Mouse (Mus musculus): Measurements from ENCODE around the gene Uhrf2. TPM values are rescaled to one million over a fixed set of nuclear protein-coding genes. Genes with fewer than 3 reads are reported as not detected.

Uhrf2 gene
- 10 to 100 TPM; 63.3 to 66.2 TPM for total RNA-seq (2023)

GRCm38 (mm10) chr19:30029894-30030635, at the start of gene Uhrf2:
TSS of gene Uhrf2 (plus strand) at chr19:30030513.

GRCm38 (mm10) chr19:30003621-30004020, 26.7 kb upstream of the Uhrf2 start, which contains the start of gene Trpd52l3:
TSS of gene Trpd52l3 (plus strand) at chr19:30003790.

Other genes with a start within 250 kb of the Uhrf2 start
- 10 to 100 TPM; 19.3 to 23.5 TPM for gene 9930021J03Rik, start 224.5 kb upstream of the Uhrf2 start, total RNA-seq (2023)
- gene Ranbp6, start 217.5 kb upstream of the Uhrf2 start, total RNA-seq (2023) = 10 to 100 TPM in 1 of 2 experiments, 1 to 10 TPM in 1; 9.8 to 11.4 TPM
- not detected for gene Il33, start 105.4 kb upstream of the Uhrf2 start, total RNA-seq (2023)
- not detected for gene Trpd52l3, start 26.7 kb upstream of the Uhrf2 start, total RNA-seq (2023)
- under 1 TPM in 1 of 2 experiments, not detected in 1; 0.24 TPM for gene Gldc, start 144.9 kb downstream of the Uhrf2 start, total RNA-seq (2023)
- not detected for gene Mbl2, start 202.4 kb downstream of the Uhrf2 start, total RNA-seq (2023)

All from monocyte, adult 59 days (primary cell).